Mouse (Mus musculus): Measurements from ENCODE around the gene Arap1. TPM values are rescaled to one million over a fixed set of nuclear protein-coding genes. Genes with fewer than 3 reads are reported as not detected.

Gene Arap1
- polyA plus RNA-seq, 1 experiment from 2014 or later, result 88.7 TPM

DNA sequence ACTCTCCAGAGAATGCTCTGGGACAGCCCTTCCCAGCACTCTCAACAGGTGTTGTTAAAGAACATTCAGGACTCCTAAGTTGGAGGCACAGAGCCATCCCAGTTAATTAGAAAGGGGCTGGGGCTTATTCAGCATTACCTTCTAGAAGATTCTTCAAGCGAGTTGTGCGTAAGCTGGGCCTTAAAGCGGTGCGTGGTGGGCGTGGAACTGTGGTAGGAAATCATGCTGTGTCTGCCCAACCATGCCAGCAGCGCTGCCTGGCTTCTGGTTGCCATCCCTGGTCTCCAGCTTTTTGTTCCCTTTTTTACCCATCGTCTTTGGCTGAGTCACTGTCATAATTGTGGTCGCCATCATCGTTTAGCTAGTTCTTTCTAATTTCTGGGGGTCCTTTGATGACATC lies 106.6 kb downstream of the Arap1 start:
- WGBS, result 86% methylated on average over 9 of the region's 9 CpGs

GRCm38 (mm10) chr7:101455141-101455540 lies 107.3 kb downstream of the Arap1 start:
- 73% methylated on average over 6 of the region's 6 CpGs for WGBS
- H3K4me1 ChIP-seq, result 0 out of 2 replicates have a peak, but pooled peaks cover 4% of the 10 kb centered on the region
- no peaks in the 10 kb centered on the region for H3K36me3 ChIP-seq
- H3K27me3 ChIP-seq (replicated peaks), result peaks cover 19% of the 10 kb centered on the region
- H3K27ac ChIP-seq, result no peak overlapping the region
- no peak overlapping the region for H3K9ac ChIP-seq
- no peak overlapping the region for H3K4me2 ChIP-seq
- ATAC-seq (ENCODE audit: insufficient read depth, low FRiP score, low read depth), result no peak
- H3K4me3 ChIP-seq (replicated peaks), result no peak overlapping the region
- no peaks in the 10 kb centered on the region for H3K9me3 ChIP-seq

More for the DNA sequence above, 106.6 kb downstream of the Arap1 start:
- no peak for ATAC-seq (ENCODE audit: insufficient read depth, low FRiP score, low read depth)
- Histone ChIP-seq H3K27ac (no peak overlapping the region), H3K9me3 (no peaks in the 10 kb centered on the region), H3K4me2 (no peak overlapping the region), H3K4me1 (0 out of 2 replicates have a peak, but pooled peaks cover under 1% of the 10 kb centered on the region), H3K36me3 (no peaks in the 10 kb centered on the region), H3K4me3 (replicated peaks) (no peak overlapping the region), H3K9ac (no peak overlapping the region), H3K27me3 (replicated peaks) (peaks cover 23% of the 10 kb centered on the region)

DNA sequence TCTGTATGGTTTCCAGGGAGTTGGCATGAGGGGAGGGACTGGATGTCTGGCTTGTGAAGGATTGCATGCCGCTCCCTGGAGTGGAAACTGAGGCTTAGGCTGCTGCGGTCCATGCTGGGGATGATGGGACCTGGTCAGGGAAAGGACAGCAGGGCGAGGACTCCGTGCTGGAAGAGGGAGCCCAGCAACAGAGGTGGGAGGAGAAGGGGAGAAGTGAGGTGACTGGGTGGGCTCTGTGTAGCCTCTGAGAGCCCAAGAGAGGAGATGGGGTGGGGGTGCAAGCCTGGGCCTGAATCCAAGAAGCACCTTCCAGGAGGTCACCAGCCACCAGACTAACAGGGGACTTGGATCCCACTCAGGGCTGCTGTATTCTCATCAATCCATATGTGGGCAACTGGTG lies 108.5 kb downstream of the Arap1 start:
- WGBS, result 73% methylated on average over 4 of the region's 4 CpGs
- Histone ChIP-seq H3K27ac (no peak overlapping the region), H3K36me3 (no peaks in the 10 kb centered on the region), H3K4me3 (replicated peaks) (no peak overlapping the region), H3K9ac (no peak overlapping the region), H3K9me3 (no peaks in the 10 kb centered on the region), H3K4me2 (no peak overlapping the region), H3K4me1 (peaks cover 8% of the 10 kb centered on the region; the same call in 1 of the 2 replicates), H3K27me3 (replicated peaks) (peaks cover 17% of the 10 kb centered on the region)
- no peak for ATAC-seq (ENCODE audit: insufficient read depth, low FRiP score, low read depth)

DNA sequence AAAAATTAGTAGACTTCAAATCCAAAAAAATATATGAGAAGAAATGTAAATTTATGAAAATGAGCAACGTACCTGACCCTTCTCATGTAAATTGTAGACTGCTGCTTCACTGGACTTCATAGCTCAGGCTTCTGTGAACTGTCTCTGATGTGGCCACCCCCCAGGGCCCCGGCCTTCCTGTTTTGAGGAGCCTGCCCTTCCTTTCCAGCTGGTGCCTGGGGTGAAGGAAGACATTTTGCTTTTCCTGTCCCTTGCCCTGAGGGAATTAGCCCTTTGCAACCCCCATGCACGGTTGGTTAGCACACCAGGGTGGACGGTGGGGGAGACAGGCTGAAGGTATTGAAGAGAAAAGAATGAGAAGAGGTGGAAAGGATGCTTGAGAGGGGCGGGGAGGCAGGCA lies 108.9 kb downstream of the Arap1 start:
- 50% methylated on average over 5 of the region's 5 CpGs for WGBS
- Histone ChIP-seq H3K9ac (no peak overlapping the region), H3K9me3 (no peaks in the 10 kb centered on the region), H3K27ac (no peak overlapping the region), H3K27me3 (replicated peaks) (peaks cover 13% of the 10 kb centered on the region), H3K4me3 (replicated peaks) (no peak overlapping the region), H3K36me3 (no peaks in the 10 kb centered on the region), H3K4me1 (peaks cover 8% of the 10 kb centered on the region; the same call in 1 of the 2 replicates), H3K4me2 (no peak overlapping the region)
- no peak for ATAC-seq (ENCODE audit: insufficient read depth, low FRiP score, low read depth)

DNA sequence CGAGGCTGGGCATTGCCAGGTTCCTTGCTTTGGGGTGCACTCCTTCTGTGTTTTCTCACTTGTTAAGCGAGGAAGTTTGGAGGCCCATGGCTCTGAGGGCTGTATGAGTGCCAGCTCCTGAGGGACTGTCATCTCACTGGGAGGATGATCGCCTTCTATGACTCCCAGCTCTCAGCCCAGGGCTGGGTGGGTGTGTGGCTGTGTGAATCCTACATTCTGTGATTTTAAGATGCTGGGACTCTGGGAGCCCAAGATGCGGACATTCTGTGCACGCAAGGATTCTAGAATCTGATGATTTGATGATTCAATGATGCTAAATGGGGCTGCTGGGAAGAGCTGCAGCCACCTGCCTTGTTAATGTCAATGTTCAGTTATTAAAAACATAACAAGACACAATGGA lies 109.4 kb downstream of the Arap1 start:
- ATAC-seq (ENCODE audit: insufficient read depth, low FRiP score, low read depth), result no peak
- no peaks in the 10 kb centered on the region for H3K9me3 ChIP-seq
- H3K27me3 ChIP-seq (replicated peaks), result peaks cover 8% of the 10 kb centered on the region
- no peak overlapping the region for H3K9ac ChIP-seq
- no peaks in the 10 kb centered on the region for H3K36me3 ChIP-seq
- H3K4me2 ChIP-seq, result no peak overlapping the region
- WGBS, result 69% methylated on average over 5 of the region's 5 CpGs
- 0 out of 2 replicates have a peak overlapping the region, but pooled peaks have one; percentile 1 for H3K27ac ChIP-seq
- H3K4me1 ChIP-seq, result peaks cover 9% of the 10 kb centered on the region; the same call in 1 of the 2 replicates
- no peak overlapping the region for H3K4me3 ChIP-seq (replicated peaks)

GRCm38 (mm10) chr7:101457801-101458200 lies 109.9 kb downstream of the Arap1 start:
- H3K27ac ChIP-seq, result 0 out of 2 replicates have a peak overlapping the region, but pooled peaks have one; percentile 1
- WGBS, result 47% methylated on average over 8 of the region's 8 CpGs

GRCm38 (mm10) chr7:101458278-101458781 lies 110.5 kb downstream of the Arap1 start:
- H3K36me3 ChIP-seq, result no peaks in the 10 kb centered on the region
- 73% methylated on average over 4 of the region's 4 CpGs for WGBS
- no peak overlapping the region for H3K4me2 ChIP-seq
- no peak overlapping the region for H3K4me3 ChIP-seq (replicated peaks)
- 0 out of 2 replicates have a peak overlapping the region, but pooled peaks have one; percentile 1 for H3K27ac ChIP-seq
- no peaks in the 10 kb centered on the region for H3K27me3 ChIP-seq (replicated peaks)
- ATAC-seq (ENCODE audit: insufficient read depth, low FRiP score, low read depth), result no peak
- no peaks in the 10 kb centered on the region for H3K9me3 ChIP-seq
- H3K4me1 ChIP-seq, result peaks cover 12% of the 10 kb centered on the region; the same call in 1 of the 2 replicates
- H3K9ac ChIP-seq, result no peak overlapping the region

More at GRCm38 (mm10) chr7:101457801-101458200, 109.9 kb downstream of the Arap1 start:
- no peak overlapping the region for H3K4me3 ChIP-seq (replicated peaks)
- H3K4me1 ChIP-seq, result peaks cover 12% of the 10 kb centered on the region; the same call in 1 of the 2 replicates
- H3K9me3 ChIP-seq, result no peaks in the 10 kb centered on the region
- no peak overlapping the region for H3K4me2 ChIP-seq
- peaks cover 3% of the 10 kb centered on the region; the same call in 1 of the 2 replicates for H3K27me3 ChIP-seq (replicated peaks)
- ATAC-seq (ENCODE audit: insufficient read depth, low FRiP score, low read depth), result no peak
- H3K36me3 ChIP-seq, result no peaks in the 10 kb centered on the region
- H3K9ac ChIP-seq, result no peak overlapping the region

DNA sequence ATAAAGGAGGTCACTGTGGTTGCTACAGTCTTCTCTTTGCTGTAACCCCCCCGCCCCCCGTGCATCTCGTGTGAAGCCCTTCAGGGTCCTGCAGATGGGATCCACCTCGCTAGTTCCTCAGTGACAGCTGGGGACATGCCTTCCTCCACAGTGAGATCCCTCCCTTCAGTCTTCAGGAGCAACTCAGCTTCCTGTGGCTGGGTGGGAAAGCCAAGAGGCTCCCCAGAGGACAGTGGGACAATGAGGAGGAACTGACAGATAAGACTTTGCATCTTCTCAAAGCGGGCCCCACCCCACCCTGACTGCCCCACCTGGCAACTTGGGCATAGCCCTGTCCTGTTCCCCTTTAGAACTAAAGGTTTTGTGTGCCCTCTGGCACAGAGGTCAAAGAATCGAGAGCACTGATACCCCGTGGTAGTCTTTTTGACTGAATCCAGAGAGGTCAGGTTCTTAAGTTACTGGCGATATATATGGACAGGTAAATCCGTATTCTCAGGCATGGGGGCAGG lies 111.5 kb downstream of the Arap1 start:
- H3K4me2 ChIP-seq, result no peak overlapping the region

GRCm38 (mm10) chr7:101459923-101460607 lies 112.2 kb downstream of the Arap1 start:
- Histone ChIP-seq H3K4me3 (replicated peaks) (no peak overlapping the region), H3K4me2 (no peak overlapping the region), H3K4me1 (peaks cover 15% of the 10 kb centered on the region; the same call in 1 of the 2 replicates), H3K9me3 (no peaks in the 10 kb centered on the region), H3K9ac (no peak overlapping the region), H3K27ac (no peak overlapping the region), H3K27me3 (replicated peaks) (no peaks in the 10 kb centered on the region), H3K36me3 (no peaks in the 10 kb centered on the region)
- WGBS, result 58% methylated on average over 10 of the region's 10 CpGs
- ATAC-seq (ENCODE audit: insufficient read depth, low FRiP score, low read depth), result no peak

More for the DNA sequence above, 111.5 kb downstream of the Arap1 start:
- H3K36me3 ChIP-seq, result no peaks in the 10 kb centered on the region
- H3K4me1 ChIP-seq, result peaks cover 12% of the 10 kb centered on the region; the same call in 1 of the 2 replicates
- H3K9me3 ChIP-seq, result no peaks in the 10 kb centered on the region
- no peak overlapping the region for H3K4me3 ChIP-seq (replicated peaks)
- no peak overlapping the region for H3K9ac ChIP-seq
- 72% methylated on average over 9 of the region's 9 CpGs for WGBS
- no peak for ATAC-seq (ENCODE audit: insufficient read depth, low FRiP score, low read depth)
- no peaks in the 10 kb centered on the region for H3K27me3 ChIP-seq (replicated peaks)
- no peak overlapping the region for H3K27ac ChIP-seq

GRCm38 (mm10) chr7:101460608-101460957 lies 112.7 kb downstream of the Arap1 start:
- WGBS, result 37% methylated on average over 10 of the region's 10 CpGs

GRCm38 (mm10) chr7:101461571-101461970 lies 113.7 kb downstream of the Arap1 start:
- H3K27ac ChIP-seq, result no peak overlapping the region
- peaks cover 21% of the 10 kb centered on the region; the same call in 1 of the 2 replicates for H3K4me1 ChIP-seq
- ATAC-seq (ENCODE audit: insufficient read depth, low FRiP score, low read depth), result no peak
- H3K4me2 ChIP-seq, result no peak overlapping the region
- 73% methylated on average over 10 of the region's 11 CpGs for WGBS
- H3K36me3 ChIP-seq, result no peaks in the 10 kb centered on the region
- H3K27me3 ChIP-seq (replicated peaks), result no peaks in the 10 kb centered on the region
- no peak overlapping the region for H3K9ac ChIP-seq
- H3K4me3 ChIP-seq (replicated peaks), result no peak overlapping the region
- H3K9me3 ChIP-seq, result no peaks in the 10 kb centered on the region

More at GRCm38 (mm10) chr7:101460608-101460957, 112.7 kb downstream of the Arap1 start:
- Histone ChIP-seq H3K4me1 (peaks cover 20% of the 10 kb centered on the region; the same call in 1 of the 2 replicates), H3K9me3 (no peaks in the 10 kb centered on the region), H3K27ac (no peak overlapping the region), H3K27me3 (replicated peaks) (no peaks in the 10 kb centered on the region), H3K9ac (no peak overlapping the region), H3K4me2 (no peak overlapping the region), H3K4me3 (replicated peaks) (no peak overlapping the region), H3K36me3 (no peaks in the 10 kb centered on the region)
- no peak for ATAC-seq (ENCODE audit: insufficient read depth, low FRiP score, low read depth)
